Mouse (Mus musculus) midbrain, embryonic 14.5 days (tissue): ENCODE data around the gene Dnaja2. TPM values are rescaled to one million over a fixed set of nuclear protein-coding genes. Genes with fewer than 3 reads are reported as not detected.

Experiments
- ATAC-seq: fragments of 200-750 bp; cut with Nextera tagmentation; 2 replicates; pipeline ENCODE4 v1.8.0; 2017; ENCODE audit warnings: moderate number of reproducible peaks, moderate library complexity; ENCODE audit not compliant: low FRiP score, low TSS enrichment
- DNase-seq: peaks from one replicate; pipeline ENCODE4 v3.0.0-alpha.2; 2015
- H3K27ac ChIP-seq: fragments of 300-500 bp; sonication (generic); replicated peaks from 2 replicates; pipeline ENCODE4 v1.5.1; 2014; ENCODE audit warnings: mild to moderate bottlenecking, low read depth, low read length, moderate library complexity
- H3K27me3 ChIP-seq: fragments of 300-500 bp; sonication (generic); 2 replicates; pipeline ENCODE4 v1.6.1; 2014; ENCODE audit warnings: low read length, control low read depth, mixed read lengths; ENCODE audit not compliant: control insufficient read depth, insufficient read depth
- H3K36me3 ChIP-seq: fragments of 300-500 bp; sonication (generic); 2 replicates; pipeline ENCODE4 v1.6.1; 2014; ENCODE audit warnings: low read length, control low read depth; ENCODE audit not compliant: control insufficient read depth, insufficient read depth
- H3K4me1 ChIP-seq: fragments of 300-500 bp; sonication (generic); 2 replicates; pipeline ENCODE4 v1.6.1; 2014; ENCODE audit warnings: mild to moderate bottlenecking, antibody characterized with exemption, low read length, control low read depth; ENCODE audit not compliant: control insufficient read depth, insufficient read depth
- H3K4me2 ChIP-seq: fragments of 300-500 bp; sonication (generic); 2 replicates; pipeline ENCODE4 v1.6.1; 2014; ENCODE audit warnings: mild to moderate bottlenecking, low read length, moderate library complexity
- H3K4me3 ChIP-seq: fragments of 300-500 bp; sonication (generic); replicated peaks from 2 replicates; pipeline ENCODE4 v1.5.1; 2014; ENCODE audit warnings: low read depth, low read length
- H3K9ac ChIP-seq: fragments of 300-500 bp; sonication (generic); replicated peaks from 2 replicates; pipeline ENCODE4 v1.6.1; 2014; ENCODE audit warnings: mild to moderate bottlenecking, low read length, moderate library complexity
- H3K9me3 ChIP-seq: fragments of 300-500 bp; sonication (generic); 2 replicates; pipeline ENCODE4 v1.6.1; 2016; ENCODE audit warnings: low read length, control low read depth, mixed read lengths; ENCODE audit not compliant: control insufficient read depth
- WGBS: fragments of 180-500 bp; shearing (Covaris S2); extraction: QIAGEN DNeasy Blood & Tissue Kit; methylation state at CpG from one replicate; pipeline ENCODE4 v1.1.7; 2014; 5-methylcytosine and 5-hydroxymethylcytosine counted together
- polyA plus RNA-seq: library from polyadenylated mRNA; unstranded; fragments of >200 nt; fragmentation: Nextera tagmentation; extraction: Ambion mirVana; gene quantifications from 2 replicates; pipeline ENCODE4 v1.2.1, GENCODE M21; 2014

Dnaja2 gene
- polyA plus RNA-seq, 1 experiment from 2014 or later: 182 TPM

DNA sequence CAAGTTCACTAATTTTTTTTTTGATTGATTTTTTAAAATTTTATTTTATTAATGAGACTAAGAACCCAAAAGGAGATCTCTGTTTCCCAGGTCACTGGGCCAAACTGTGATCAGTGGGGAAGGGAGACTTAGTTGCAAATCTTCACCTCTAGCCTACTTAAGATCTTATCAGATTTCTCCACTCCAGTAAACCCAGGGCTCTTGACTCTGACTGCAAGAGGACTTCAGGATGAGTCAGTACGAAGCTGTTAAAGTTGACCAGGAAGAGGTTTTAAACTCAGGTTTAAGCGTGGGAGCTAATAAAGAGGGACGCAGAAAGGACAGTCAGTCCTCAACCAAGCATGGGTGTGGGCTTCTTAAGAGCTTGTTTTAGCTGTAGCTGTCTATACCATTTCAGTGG lies 38.2 kb upstream of the Dnaja2 start:
- Histone ChIP-seq H3K9ac (no peak overlapping the region), H3K4me3 (no peak overlapping the region), H3K4me2 (no peak overlapping the region), H3K4me1 (no peaks in the 10 kb centered on the region), H3K27ac (no peak overlapping the region), H3K9me3 (no peaks in the 10 kb centered on the region), H3K36me3 (no peaks in the 10 kb centered on the region), H3K27me3 (no peaks in the 10 kb centered on the region)
- ATAC-seq (no peak), DNase-seq (no peak)
- 94% methylated on average over 3 of the region's 3 CpGs for WGBS

DNA sequence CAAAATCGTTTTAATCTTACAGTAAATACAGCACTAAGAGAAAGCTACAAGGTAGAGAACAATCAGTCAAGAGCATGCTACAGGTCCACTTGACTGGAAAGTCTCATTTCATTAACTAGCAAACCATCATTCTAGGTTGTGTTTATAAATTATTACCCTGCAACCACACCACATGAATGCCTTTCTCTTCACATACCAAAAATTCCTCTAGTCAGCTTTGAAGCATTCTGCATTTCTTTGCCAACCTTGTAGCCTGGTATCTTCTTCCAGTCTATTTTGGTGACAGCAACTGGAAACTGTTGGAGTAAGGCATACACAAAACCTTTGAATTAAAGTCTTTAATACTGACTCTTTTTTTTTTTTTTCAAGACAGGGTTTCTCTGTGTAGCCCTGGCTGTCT lies 36.4 kb upstream of the Dnaja2 start:
- ATAC-seq: no peak
- H3K27ac ChIP-seq: no peak overlapping the region
- no peaks in the 10 kb centered on the region for H3K9me3 ChIP-seq
- H3K9ac ChIP-seq: no peak overlapping the region
- H3K4me2 ChIP-seq: no peak overlapping the region
- no peaks in the 10 kb centered on the region for H3K4me1 ChIP-seq
- DNase-seq: no peak
- 86% methylated on average over 1 of the region's 1 CpGs for WGBS
- H3K4me3 ChIP-seq: no peak overlapping the region
- no peaks in the 10 kb centered on the region for H3K27me3 ChIP-seq
- no peaks in the 10 kb centered on the region for H3K36me3 ChIP-seq

DNA sequence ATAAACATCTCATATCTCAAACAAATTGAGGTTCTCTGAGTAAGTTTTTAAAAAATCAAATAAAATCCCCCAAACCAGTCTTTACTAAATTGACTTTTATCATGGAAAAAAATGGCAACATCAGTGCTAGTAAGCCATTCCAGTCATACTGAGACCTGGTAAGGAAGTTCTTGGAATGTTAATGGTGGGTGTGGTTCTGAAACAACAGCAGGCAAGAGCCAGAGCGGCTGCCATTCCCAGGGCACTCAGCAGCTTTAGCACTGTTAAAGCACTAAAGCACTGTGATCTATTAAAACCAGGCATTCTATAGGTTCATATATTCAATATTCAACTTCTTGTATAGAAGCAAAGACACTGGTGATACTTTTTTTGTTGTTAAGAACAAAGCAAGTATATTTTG lies 35.1 kb upstream of the Dnaja2 start:
- ATAC-seq: no peak
- WGBS: 83% methylated on average over 1 of the region's 1 CpGs
- no peak overlapping the region for H3K4me2 ChIP-seq
- H3K27me3 ChIP-seq: no peaks in the 10 kb centered on the region
- no peak overlapping the region for H3K27ac ChIP-seq
- H3K4me1 ChIP-seq: no peaks in the 10 kb centered on the region
- no peak overlapping the region for H3K9ac ChIP-seq
- no peaks in the 10 kb centered on the region for H3K9me3 ChIP-seq
- H3K4me3 ChIP-seq: no peak overlapping the region
- no peak for DNase-seq
- H3K36me3 ChIP-seq: no peaks in the 10 kb centered on the region

DNA sequence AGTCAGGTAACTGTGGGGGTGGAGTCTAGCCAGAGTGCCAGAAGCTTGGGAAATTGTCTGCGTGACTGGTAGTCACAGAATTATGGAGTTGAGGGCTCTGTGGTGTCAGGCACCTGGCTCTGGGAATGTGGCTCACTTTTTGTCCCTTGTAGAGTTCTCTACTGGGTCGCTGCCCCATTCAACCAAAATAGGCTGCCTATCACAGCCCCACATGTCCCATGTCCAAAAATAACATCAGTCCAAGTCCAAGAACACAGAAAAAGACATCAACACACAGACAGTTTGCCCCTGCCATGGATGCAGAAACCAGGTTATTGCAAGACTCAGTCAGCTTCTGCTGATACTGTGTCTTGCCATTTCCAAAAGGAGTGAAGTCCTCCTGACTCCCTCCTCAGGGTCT lies 33.5 kb upstream of the Dnaja2 start:
- no peaks in the 10 kb centered on the region for H3K4me1 ChIP-seq
- H3K36me3 ChIP-seq: no peaks in the 10 kb centered on the region
- H3K27me3 ChIP-seq: no peaks in the 10 kb centered on the region
- no peaks in the 10 kb centered on the region for H3K9me3 ChIP-seq
- no peak overlapping the region for H3K9ac ChIP-seq
- no peak overlapping the region for H3K4me2 ChIP-seq
- no peak overlapping the region for H3K27ac ChIP-seq
- no peak for DNase-seq
- 85% methylated on average over 2 of the region's 2 CpGs for WGBS
- no peak for ATAC-seq
- no peak overlapping the region for H3K4me3 ChIP-seq

DNA sequence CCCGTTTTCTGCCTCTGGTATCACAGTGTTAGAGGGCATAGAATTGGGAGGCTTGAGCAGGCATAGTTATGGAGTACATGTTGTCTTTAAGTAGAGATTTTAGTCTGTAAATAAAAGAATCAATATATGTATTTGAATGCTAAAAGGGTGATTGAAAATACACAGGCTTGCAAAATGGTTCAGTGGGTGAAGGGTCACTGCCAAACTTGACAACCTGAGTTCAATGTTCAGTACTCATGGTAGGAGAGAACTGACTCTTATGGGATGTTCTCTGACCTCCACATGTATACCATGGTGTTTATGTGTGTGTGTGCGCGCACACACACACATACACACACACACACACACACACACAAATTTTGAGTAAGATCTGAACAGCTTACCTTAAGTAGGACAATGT lies 22.5 kb upstream of the Dnaja2 start:
- WGBS: 97% methylated on average over 3 of the region's 3 CpGs
- no peak overlapping the region for H3K27ac ChIP-seq
- ATAC-seq (no peak), DNase-seq (no peak)
- no peaks in the 10 kb centered on the region for H3K36me3 ChIP-seq
- H3K4me2 ChIP-seq: no peak overlapping the region
- no peak overlapping the region for H3K9ac ChIP-seq
- no peaks in the 10 kb centered on the region for H3K27me3 ChIP-seq
- no peaks in the 10 kb centered on the region for H3K9me3 ChIP-seq
- no peaks in the 10 kb centered on the region for H3K4me1 ChIP-seq
- no peak overlapping the region for H3K4me3 ChIP-seq

DNA sequence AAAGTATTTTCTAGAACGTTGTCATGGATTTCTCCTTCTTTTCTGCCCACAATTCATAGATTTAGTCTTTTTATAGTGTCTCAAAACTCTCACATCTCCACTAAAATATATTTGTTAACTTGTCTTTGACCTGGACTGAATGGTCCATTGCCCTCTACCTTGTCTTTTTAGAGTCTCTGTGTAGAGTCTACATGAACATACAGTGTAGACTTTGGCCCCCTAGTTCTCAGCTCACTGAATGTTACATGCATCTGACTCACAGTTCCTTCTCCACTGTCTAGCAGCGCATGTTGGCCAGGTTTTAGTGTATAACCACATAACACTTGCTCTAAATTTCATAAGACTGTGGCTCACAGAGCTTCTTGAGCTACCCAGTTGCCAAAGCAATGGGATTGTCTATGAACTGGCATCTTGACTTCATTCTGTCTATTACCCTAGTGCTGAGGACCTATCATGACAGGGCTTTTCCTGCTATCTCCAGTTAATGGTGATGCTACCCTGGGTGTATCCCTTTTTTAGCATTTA lies 18.9 kb upstream of the Dnaja2 start:
- H3K4me1 ChIP-seq: no peaks in the 10 kb centered on the region
- H3K9ac ChIP-seq: no peak overlapping the region
- 88% methylated on average over 2 of the region's 2 CpGs for WGBS
- H3K4me3 ChIP-seq: no peak overlapping the region
- H3K27me3 ChIP-seq: no peaks in the 10 kb centered on the region
- H3K27ac ChIP-seq: no peak overlapping the region
- no peak for ATAC-seq
- no peaks in the 10 kb centered on the region for H3K9me3 ChIP-seq
- no peaks in the 10 kb centered on the region for H3K36me3 ChIP-seq
- no peak overlapping the region for H3K4me2 ChIP-seq
- no peak for DNase-seq

DNA sequence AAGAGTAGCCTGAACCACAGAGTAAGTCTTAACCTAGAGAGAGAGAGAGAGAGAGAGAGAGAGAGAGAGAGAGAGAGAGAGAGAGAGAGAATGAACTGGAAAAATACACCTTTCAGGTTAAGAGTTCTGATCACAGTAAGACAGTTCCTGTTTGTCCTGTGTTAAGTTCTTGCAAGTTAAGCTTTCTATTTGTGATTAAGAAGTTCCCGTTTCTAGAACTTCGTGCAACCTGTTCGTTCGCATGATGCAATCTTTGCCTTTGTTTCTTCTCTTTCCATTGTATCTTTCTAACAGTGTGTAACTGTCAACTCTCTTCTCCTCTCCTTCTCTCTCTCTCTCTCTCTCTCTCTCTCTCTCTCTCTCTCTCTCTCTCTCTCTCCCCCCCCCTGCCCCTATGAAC lies 15.3 kb upstream of the Dnaja2 start:
- H3K4me1 ChIP-seq: no peaks in the 10 kb centered on the region
- H3K4me3 ChIP-seq: no peak overlapping the region
- DNase-seq (no peak), ATAC-seq (no peak)
- H3K27ac ChIP-seq: no peak overlapping the region
- H3K36me3 ChIP-seq: no peaks in the 10 kb centered on the region
- WGBS: 95% methylated on average over 4 of the region's 4 CpGs
- H3K27me3 ChIP-seq: no peaks in the 10 kb centered on the region
- no peaks in the 10 kb centered on the region for H3K9me3 ChIP-seq
- no peak overlapping the region for H3K4me2 ChIP-seq
- no peak overlapping the region for H3K9ac ChIP-seq

DNA sequence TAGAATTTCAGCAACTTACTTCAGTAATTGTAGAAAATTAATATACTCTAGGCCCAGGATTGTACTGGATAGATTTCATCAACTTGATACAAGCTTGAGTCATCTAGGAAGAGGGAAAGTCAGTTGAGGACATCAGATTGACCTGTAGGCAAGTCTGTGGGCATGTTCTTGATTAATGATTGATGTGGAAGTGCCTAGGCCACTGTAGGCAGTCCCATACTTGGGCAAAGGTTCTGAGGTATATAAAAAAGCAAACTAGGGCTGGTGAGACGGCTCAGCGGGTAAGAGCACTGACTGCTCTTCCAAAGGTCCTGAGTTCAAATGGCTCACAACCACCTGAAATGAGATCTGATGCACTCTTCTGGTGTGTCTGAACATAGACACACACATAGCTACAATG lies 12.7 kb upstream of the Dnaja2 start:
- H3K27ac ChIP-seq: no peak overlapping the region
- no peak overlapping the region for H3K4me3 ChIP-seq
- H3K9me3 ChIP-seq: no peaks in the 10 kb centered on the region
- DNase-seq (no peak), ATAC-seq (no peak)
- H3K27me3 ChIP-seq: no peaks in the 10 kb centered on the region
- H3K4me2 ChIP-seq: no peak overlapping the region
- H3K36me3 ChIP-seq: no peaks in the 10 kb centered on the region
- no peak overlapping the region for H3K9ac ChIP-seq
- WGBS: 97% methylated on average over 2 of the region's 2 CpGs
- H3K4me1 ChIP-seq: no peaks in the 10 kb centered on the region

DNA sequence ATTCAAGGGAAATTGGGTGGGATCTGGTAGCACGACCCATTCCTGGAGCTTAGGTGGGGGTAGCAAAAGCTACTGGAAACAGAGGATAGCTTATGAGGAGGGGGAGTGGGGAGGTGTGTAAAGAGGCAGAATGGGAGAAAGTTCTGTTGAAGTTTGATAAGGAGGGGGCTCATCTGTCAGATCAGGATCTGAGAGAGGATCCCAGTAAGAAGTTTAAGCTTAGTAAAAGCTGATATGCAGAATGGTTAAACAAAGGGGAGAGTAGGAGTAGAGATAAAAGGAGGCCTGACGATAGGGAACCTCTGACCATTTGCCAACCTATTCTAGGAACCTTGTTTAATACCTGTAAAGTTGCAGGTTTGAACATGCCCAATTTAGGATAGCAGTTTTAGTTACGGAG lies 10.0 kb upstream of the Dnaja2 start:
- H3K36me3 ChIP-seq: no peaks in the 10 kb centered on the region
- H3K9me3 ChIP-seq: no peaks in the 10 kb centered on the region
- no peak overlapping the region for H3K9ac ChIP-seq
- DNase-seq: no peak
- H3K27me3 ChIP-seq: no peaks in the 10 kb centered on the region
- no peak overlapping the region for H3K27ac ChIP-seq
- no peak overlapping the region for H3K4me2 ChIP-seq
- ATAC-seq: no peak
- whole genome bisulfite sequencing: 85% methylated on average over 3 of the region's 3 CpGs
- no peaks in the 10 kb centered on the region for H3K4me1 ChIP-seq
- no peak overlapping the region for H3K4me3 ChIP-seq
